Mouse (Mus musculus): Measurements from ENCODE around the gene Gm20458.

Gm20458 gene

GRCm38 (mm10) chr2:164453047-164453757 is 7.6 kb upstream of the Gm20458 start:
- no peak for DNase-seq (ENCODE audit: low read depth, low spot score)

- no peak for DNase-seq (ENCODE audit: low read depth, low spot score)
These were observed 6.8 kb upstream of the Gm20458 start for GRCm38 (mm10) chr2:164453887-164454500.

GRCm38 (mm10) chr2:164454846-164455245 is 5.9 kb upstream of the Gm20458 start:
- peak; percentile 96 for DNase-seq (ENCODE audit: low read depth, low spot score)

DNA sequence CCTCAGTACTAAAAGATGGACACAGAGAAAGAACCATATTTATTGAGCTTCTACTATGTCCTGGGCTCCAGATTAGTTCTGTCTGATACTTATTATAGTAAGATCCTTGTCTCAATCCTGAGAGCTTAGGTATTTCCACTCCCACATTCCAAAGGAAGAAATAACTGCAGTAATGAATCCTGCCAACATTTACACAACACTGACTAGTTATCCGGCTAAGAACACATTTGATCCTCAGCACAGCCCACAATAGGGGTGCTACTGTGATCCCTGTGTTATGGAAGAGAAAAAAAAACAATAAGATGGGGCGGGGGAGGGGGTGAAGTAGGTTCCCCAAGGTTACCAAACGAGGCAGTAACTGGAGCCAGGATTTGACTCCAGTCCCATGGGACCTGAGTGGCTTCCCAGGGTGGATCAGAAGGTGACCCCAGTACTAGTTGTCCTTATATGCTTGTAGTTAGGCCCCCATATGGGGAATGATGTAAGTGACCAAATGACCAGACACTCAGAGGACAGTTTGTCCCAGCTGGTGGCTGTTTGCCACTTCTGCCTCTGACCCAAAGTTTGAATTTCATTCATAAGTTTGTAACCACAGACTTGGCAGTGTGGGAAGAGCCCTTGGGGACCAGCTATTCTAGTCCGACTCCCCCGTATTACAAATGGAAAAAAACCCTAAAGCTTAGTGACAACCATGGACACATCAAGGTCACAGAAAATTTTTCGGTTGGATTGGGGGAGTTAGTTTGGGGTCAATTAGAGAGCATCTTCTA is 5.2 kb upstream of the Gm20458 start:
- peak; percentile 87 for DNase-seq (ENCODE audit: low read depth, low spot score)

GRCm38 (mm10) chr2:164456413-164456812 is 4.4 kb upstream of the Gm20458 start:
- DNase-seq (ENCODE audit: low read depth, low spot score) = peak; percentile 66

GRCm38 (mm10) chr2:164456864-164457300 is 3.9 kb upstream of the Gm20458 start, which contains the start of gene Sys1:
Sys1 (plus strand) TSS chr2:164456964.
- peak; percentile 69 for DNase-seq (ENCODE audit: low read depth, low spot score)

DNA sequence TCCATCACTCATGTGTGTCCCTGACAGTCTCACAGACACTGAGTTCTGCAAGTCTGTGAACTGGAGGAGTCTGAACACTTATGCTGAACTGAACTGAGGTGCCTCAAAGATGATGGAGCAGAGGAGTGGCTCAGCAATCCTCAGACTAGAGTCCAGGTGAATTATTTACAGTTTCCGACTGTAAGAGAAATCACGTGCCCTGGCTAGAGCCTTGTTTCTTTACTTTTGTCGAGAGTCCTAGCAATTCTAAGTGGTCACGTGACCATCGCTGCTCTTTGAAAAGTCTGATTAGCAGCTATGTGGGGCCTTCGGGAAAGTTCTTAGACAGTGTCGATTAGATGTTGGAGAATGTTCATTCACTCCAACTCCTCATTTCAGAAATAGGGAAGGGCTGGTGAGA is 2.8 kb upstream of the Gm20458 start:
- no peak for DNase-seq (ENCODE audit: low read depth, low spot score)

DNA sequence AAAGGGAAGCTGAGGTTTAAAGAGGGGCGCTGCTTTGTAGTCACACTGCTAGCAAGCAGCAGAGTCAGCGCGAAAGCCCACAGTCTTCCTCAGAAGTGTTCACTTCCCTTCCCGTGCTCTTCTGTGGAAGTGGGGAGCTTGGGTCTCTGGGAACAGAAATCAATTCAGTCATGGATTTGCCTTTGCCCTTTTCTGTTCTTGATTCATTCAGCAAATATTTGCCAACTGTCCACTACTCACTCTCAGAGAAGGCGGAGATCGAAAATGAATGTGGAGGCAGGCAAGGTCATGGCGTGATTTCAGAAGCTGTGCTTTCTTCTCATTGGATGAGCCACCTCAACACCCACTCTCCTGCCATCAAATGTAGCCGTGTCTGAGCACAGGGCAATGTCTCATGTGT is 2.2 kb upstream of the Gm20458 start:
- DNase-seq (ENCODE audit: low read depth, low spot score) = peak; percentile 69

DNA sequence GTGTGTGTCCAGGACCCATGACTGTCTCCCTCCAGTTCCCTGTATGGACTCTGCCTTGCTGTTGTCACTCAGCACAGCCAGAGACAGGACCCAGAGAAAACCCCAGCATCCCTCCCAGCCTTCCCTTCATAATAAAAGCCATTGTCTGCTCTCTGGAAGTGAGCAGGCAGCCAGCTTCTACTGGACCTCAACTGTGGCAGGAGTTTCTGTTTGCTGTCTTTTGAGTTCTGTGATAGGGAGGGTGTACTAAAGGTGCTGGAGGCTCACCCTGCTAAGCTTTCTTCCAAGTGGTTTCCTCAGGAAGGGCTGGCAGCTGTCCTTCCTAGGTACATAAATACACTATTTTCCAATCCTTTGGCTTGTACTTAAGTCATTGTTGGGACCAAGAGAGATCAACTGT is 4.4 kb downstream of the Gm20458 start:
- no peak for DNase-seq (ENCODE audit: low read depth, low spot score)

- no peak for DNase-seq (ENCODE audit: low read depth, low spot score)
These were observed 6.0 kb downstream of the Gm20458 start for GRCm38 (mm10) chr2:164466787-164467186.

DNA sequence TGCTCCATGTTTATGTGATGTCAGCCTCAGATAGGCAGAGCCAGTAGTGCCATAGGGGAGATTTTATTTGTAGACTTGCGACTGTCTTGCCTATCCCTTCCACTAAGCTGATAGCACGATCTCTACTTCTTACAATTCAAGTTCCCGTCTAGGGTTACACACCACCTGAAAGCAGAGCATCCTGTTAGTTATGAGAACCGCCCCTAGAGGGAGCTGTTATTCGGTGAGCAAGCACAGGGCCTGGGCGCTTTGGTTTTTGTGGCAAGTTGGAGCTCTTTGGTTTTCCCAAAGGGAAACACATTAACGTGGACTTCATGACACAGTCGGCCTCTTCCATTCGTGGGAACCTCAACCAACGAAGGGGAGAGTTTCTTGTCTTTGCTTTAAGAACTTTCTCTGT is 9.5 kb downstream of the Gm20458 start:
- DNase-seq (ENCODE audit: low read depth, low spot score) = peak; percentile 71

GRCm38 (mm10) chr2:164473624-164474023 is 12.9 kb downstream of the Gm20458 start, which contains the start of gene Trp53tg5:
Trp53tg5 (minus strand) TSS chr2:164473724.
- no peak for DNase-seq (ENCODE audit: low read depth, low spot score)

DNA sequence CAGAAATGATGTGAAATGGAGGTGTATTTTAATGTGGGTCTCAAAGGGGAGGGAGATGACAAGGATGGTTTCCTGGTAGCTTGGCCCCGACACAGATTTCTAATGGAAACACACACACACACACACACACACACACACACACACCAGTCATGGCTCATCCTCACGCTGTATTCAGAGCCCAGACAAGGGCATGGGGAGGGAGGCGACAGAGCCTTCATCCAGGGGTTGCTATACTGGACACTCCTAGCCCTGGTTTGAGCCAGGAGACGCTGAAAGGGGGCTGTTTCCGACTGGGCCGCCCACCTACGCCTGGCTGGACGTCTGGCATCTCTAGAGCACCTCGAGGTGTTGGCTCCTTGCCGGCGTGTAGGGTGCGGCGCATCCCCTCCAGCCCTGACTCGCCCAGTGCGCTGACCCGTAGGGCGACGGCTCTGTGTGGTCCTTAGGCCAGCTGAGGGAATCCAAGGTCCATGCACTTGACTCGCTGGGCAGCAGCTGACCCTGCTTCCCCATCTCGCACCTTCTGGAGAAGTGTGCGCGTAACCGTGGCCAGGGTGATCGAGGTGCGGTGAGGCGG is 25.0 kb downstream of the Gm20458 start, which contains the start of gene Dbndd2:
Gene Dbndd2 (plus strand): TSS at position 426 of the 577 bp plus-strand sequence.
- peak; percentile 22 for DNase-seq (ENCODE audit: low read depth, low spot score)

DNA sequence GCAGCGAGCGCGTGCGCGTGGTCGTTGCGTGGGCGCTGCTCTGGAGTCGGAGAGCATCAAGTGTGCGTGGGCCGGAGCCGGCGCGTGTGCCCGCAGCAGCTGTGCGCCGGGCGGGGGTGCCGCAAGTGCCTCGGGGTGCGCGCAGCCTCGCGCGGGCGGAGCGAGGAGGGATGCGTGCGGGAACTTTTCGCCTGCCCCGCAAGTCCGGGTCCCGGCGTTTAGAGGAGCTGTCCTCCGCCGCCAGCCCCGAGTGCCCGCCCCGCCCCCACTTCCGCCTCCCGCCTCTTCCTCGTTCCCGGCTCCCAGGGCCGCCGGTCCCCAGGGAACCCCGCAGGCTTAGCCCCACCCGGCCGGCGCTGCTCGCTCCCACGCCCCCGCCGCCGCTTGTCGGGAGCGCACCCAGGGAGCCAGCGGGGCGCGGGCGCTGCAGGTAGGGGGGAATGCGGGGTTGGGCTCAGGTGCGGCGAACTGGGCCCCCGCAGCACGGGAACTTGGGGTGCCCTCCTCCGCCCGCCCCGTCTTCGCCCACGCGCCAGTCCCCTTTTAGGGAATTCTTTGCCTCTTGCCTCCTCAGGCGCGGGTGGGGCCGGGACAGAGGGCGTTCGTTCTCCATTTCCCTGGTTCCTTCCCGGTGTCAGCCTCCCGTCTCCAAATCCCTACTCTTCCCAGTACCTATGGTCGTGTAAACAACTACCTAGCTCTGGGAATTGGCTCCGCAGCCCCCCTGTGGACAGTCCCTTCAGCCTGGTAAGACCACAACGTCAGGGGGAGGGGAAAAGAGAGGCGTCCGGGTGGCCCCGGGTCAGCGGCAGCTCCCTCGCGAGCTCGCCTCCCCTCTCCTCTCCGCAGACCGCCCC is 25.7 kb downstream of the Gm20458 start:
- DNase-seq (ENCODE audit: low read depth, low spot score) = no peak

GRCm38 (mm10) chr2:164487115-164487527 is 26.4 kb downstream of the Gm20458 start:
- DNase-seq (ENCODE audit: low read depth, low spot score) = no peak

DNA sequence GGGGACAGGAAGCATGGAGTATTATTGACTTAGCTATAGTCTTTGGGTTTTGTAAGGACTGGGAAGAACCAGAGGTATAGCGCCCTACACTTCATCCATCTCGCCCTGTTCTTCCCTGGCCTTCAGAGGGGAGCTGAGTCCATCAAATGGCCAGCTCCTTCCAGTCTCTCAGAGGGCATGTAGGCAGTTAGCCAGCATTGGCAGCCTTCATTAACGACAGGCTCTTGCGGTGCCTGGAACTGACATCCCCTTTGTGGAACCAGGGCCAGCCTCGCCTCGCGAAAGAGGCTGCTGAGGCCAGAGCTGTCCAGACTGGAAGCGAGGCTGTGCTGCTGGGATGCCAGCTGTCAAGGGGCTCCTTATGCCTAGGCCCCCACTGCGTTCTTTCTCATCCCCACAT is 27.0 kb downstream of the Gm20458 start:
- DNase-seq (ENCODE audit: low read depth, low spot score) = no peak

DNA sequence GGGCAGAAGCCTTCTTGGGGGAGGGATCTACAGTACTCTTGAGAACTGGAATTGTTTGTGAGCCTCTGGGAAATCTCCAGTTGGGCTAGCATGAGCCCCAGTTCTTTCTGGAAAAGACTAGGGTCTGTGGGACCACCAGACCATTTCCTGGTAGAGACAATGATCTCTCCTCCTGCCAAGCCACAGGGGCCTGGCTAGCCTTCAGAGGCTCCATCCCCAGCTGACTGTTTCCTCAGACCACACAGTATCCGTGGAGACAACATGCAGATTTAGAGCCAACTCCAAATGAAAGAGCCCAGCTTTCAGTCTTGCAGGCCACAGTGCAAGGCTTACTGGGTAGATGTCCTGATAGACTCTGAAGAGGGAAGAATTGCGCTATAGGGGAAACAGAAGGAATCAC is 33.4 kb downstream of the Gm20458 start:
- DNase-seq (ENCODE audit: low read depth, low spot score) = no peak

- DNase-seq (ENCODE audit: low read depth, low spot score) = peak; percentile 78
These were observed 35.6 kb downstream of the Gm20458 start for GRCm38 (mm10) chr2:164496331-164496730.

- DNase-seq (ENCODE audit: low read depth, low spot score) = peak; percentile 88
These were observed 36.3 kb downstream of the Gm20458 start, which contains the start of gene Pigt for GRCm38 (mm10) chr2:164496847-164497690. Pigt (plus strand) TSS chr2:164497520.

GRCm38 (mm10) chr2:164497691-164498268 is 37.0 kb downstream of the Gm20458 start:
- DNase-seq (ENCODE audit: low read depth, low spot score) = no peak
